Mouse (Mus musculus): ENCODE measurements around the gene Bmpr1b. TPM values are rescaled to one million over a fixed set of nuclear protein-coding genes. Genes with fewer than 3 reads are reported as not detected.
A peak's percentile ranks its signal among the peaks of the same experiment; 100 is the strongest.

Bmpr1b gene
- polyA plus RNA-seq, 1 experiment from 2014 or later = 7.2 TPM

DNA sequence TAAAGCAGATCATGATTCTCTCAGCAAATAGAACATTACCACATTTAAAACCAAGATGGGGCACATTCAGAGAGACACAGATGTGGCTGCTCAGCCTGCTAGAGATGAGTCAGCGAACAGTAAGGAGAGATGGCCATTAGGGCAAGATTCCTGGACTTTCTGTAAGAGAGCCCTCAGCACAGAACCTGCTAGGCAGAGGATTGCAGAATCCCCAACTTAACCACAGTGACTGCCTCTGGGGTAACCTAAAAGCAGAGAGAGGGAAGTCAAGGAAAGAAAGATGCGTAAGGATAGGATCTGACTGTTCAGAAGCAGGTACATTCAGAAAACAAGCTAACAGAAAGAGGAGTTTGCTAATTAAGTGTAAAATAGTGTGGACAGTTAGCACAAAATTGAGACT, 118.5 kb downstream of the Bmpr1b start:
- Histone ChIP-seq H3K9me3 (replicated peaks) (no peaks in the 10 kb centered on the region), H3K27ac (no peak overlapping the region), H3K36me3 (no peaks in the 10 kb centered on the region), H3K4me3 (no peak overlapping the region), H3K4me1 (no peaks in the 10 kb centered on the region), H3K27me3 (ENCODE audit: low read depth, poor library complexity, severe bottlenecking) (no peaks in the 10 kb centered on the region; the same call in 1 of the 2 replicates)
- DNase-seq (ENCODE audit: low spot score) = no peak
- WGBS = 92% methylated on average over 2 of the region's 2 CpGs

DNA sequence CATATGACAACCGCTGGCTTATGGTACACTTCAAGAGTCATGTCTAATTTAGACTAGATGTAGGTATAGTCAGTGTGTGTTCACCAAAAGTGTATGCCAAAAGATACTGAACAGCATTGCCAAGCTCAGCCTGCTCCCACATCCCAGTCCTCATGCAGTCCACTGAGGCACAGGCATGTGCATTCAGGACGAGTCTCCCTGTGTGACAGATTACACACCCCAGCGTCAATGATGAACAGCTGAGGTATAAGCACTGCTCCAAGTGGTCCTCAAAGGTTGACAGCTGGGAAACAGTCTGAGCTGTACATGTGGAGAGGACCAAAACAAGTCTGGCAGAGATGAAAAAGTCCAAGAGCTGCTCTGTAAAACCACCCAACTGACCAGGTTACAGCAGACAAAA, 119.6 kb downstream of the Bmpr1b start:
- no peak overlapping the region for H3K4me3 ChIP-seq
- WGBS = 91% methylated on average over 3 of the region's 3 CpGs
- H3K36me3 ChIP-seq = no peaks in the 10 kb centered on the region
- H3K4me1 ChIP-seq = no peaks in the 10 kb centered on the region
- no peak overlapping the region for H3K27ac ChIP-seq
- H3K9me3 ChIP-seq (replicated peaks) = no peaks in the 10 kb centered on the region
- no peaks in the 10 kb centered on the region; the same call in 1 of the 2 replicates for H3K27me3 ChIP-seq (ENCODE audit: low read depth, poor library complexity, severe bottlenecking)
- DNase-seq (ENCODE audit: low spot score) = no peak

DNA sequence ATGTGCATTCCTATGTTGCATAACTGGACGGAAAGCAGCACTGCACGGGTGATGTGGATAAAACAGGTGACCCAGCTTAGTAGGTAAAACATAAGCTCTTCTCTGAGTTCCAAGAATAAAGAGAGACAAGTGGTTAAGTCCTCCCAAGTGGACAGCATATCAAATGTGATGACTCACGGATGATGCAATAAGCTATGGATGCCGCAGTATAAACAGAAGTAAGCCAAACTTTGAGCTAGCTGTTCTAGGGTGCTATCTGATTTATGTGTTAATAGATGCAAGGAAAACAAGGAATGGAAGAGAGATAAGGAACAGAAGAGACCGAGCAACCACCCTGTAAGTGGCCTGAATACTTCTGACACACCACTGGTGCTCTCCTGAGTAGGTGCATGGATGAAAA, 120.1 kb downstream of the Bmpr1b start:
- H3K27ac ChIP-seq = no peak overlapping the region

DNA sequence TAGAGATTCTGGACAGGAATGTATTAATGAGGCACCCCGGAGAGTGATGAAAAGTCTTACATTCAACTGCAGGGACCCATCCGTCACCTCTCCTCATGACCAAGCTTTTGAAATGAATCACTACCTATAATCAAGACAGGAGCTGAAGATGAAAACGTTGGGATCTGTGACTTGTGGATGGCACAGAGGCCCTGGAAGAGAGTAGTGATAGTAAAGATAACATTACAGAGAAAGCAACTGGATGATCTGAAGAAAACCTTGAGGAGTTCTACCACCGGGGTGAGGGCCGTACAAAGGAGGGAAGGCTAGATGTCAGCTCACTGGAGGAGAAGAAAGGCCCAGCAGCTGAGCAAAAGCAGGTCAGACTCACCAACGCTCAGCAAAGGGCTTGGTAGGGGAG, 120.7 kb downstream of the Bmpr1b start:
- H3K4me1 ChIP-seq = no peaks in the 10 kb centered on the region
- H3K36me3 ChIP-seq = no peaks in the 10 kb centered on the region
- WGBS = 78% methylated on average over 6 of the region's 6 CpGs
- no peaks in the 10 kb centered on the region; the same call in 1 of the 2 replicates for H3K27me3 ChIP-seq (ENCODE audit: low read depth, poor library complexity, severe bottlenecking)
- no peak overlapping the region for H3K4me3 ChIP-seq
- no peaks in the 10 kb centered on the region for H3K9me3 ChIP-seq (replicated peaks)
- no peak for DNase-seq (ENCODE audit: low spot score)
- no peak overlapping the region for H3K27ac ChIP-seq

More for the DNA sequence above, 120.1 kb downstream of the Bmpr1b start:
- no peaks in the 10 kb centered on the region; the same call in 1 of the 2 replicates for H3K27me3 ChIP-seq (ENCODE audit: low read depth, poor library complexity, severe bottlenecking)
- no peak for DNase-seq (ENCODE audit: low spot score)
- no peaks in the 10 kb centered on the region for H3K36me3 ChIP-seq
- no peak overlapping the region for H3K4me3 ChIP-seq
- 92% methylated on average over 5 of the region's 5 CpGs for WGBS
- no peaks in the 10 kb centered on the region for H3K9me3 ChIP-seq (replicated peaks)
- H3K4me1 ChIP-seq = no peaks in the 10 kb centered on the region

DNA sequence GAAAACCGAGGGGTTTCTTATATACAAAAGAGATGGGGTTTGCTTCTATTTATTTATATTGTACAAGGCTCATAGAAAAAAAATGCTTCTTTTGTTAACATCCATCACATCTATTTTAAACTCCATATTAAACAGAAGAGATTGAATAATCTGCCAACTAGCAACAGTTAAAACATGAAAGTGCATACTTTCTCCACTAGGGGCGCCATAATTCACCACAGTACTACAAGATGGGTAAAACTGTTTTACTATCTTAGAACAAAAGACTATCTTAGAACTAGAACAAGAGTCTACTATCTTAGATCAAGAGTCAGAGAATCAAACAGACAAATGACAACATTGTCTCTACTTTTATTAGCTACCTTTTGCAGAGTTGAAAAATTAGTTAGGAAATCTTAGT, 125.8 kb downstream of the Bmpr1b start:
- H3K9me3 ChIP-seq (replicated peaks) = no peaks in the 10 kb centered on the region
- no peaks in the 10 kb centered on the region; the same call in 1 of the 2 replicates for H3K27me3 ChIP-seq (ENCODE audit: low read depth, poor library complexity, severe bottlenecking)
- no peak overlapping the region for H3K4me3 ChIP-seq
- no peak overlapping the region for H3K27ac ChIP-seq
- 49% methylated on average over 2 of the region's 2 CpGs for WGBS
- H3K4me1 ChIP-seq = no peaks in the 10 kb centered on the region
- no peak for DNase-seq (ENCODE audit: low spot score)
- H3K36me3 ChIP-seq = no peaks in the 10 kb centered on the region

DNA sequence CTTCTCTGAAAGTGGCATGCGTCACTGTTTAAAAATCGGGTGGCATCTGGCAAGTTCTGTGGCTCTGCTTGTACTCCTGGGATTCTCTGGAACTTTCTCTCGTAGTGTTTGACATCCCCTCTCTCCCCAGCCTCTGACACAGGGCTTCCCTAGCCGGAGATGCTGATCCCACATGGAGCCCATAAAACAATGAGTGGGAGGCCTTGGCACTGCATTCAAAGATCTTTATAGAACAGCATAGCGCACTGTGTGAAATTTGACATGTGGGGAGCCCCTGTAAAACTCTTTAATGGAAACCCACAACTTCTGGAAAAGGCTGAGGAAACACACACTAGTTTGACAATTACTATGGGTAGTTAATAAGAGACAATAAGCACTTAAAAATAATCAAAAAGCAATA, 126.2 kb downstream of the Bmpr1b start:
- no peak overlapping the region for H3K4me3 ChIP-seq
- no peaks in the 10 kb centered on the region for H3K4me1 ChIP-seq
- 91% methylated on average over 5 of the region's 5 CpGs for WGBS
- DNase-seq (ENCODE audit: low spot score) = no peak
- no peaks in the 10 kb centered on the region; the same call in 1 of the 2 replicates for H3K27me3 ChIP-seq (ENCODE audit: low read depth, poor library complexity, severe bottlenecking)
- no peak overlapping the region for H3K27ac ChIP-seq
- no peaks in the 10 kb centered on the region for H3K36me3 ChIP-seq
- H3K9me3 ChIP-seq (replicated peaks) = no peaks in the 10 kb centered on the region

DNA sequence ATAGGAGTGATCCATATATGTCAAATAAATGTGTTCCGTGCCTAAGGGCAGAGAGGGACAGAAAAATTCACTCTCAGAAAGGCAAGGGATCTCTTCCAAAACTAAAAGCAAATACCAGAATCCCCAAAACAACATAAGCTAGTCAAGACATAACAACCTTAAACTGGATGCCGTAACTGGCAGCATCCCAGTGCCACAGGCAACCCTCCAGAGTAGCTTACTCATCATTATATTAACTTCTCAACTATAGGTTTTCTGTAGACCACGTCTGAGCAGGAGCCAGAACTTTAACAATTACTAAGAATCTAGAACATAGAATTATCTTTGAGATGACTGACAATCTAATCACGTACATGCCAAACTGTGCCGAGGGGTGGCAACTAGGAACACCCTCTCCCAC, 128.9 kb downstream of the Bmpr1b start:
- 86% methylated on average over 5 of the region's 5 CpGs for WGBS
- Histone ChIP-seq H3K4me1 (peaks cover 4% of the 10 kb centered on the region; the same call in 1 of the 2 replicates), H3K9me3 (replicated peaks) (no peaks in the 10 kb centered on the region), H3K36me3 (no peaks in the 10 kb centered on the region), H3K4me3 (no peak overlapping the region), H3K27ac (no peak overlapping the region), H3K27me3 (ENCODE audit: low read depth, poor library complexity, severe bottlenecking) (no peaks in the 10 kb centered on the region)
- no peak for DNase-seq (ENCODE audit: low spot score)

DNA sequence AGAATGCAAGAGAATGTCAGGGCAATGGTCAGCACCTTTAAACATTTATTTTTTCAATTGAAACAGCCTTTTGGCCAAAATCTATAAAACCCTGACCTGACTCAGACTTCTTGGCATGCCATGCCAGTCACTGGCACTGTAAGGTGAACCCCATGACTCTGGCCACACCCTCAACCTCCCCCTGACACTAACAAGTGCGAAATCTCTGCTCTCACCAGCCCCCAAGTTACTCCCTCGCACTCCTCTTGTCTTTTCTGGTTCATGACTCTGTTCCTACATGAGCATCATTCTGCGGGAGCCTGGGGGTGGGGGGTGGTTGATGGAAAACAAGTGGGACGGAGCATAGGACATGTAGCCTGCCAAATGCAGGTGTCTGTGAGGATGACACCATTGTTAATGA, 135.1 kb downstream of the Bmpr1b start:
- H3K27ac ChIP-seq = peak overlapping the region; percentile 48; the same call in 1 of the 2 replicates

DNA sequence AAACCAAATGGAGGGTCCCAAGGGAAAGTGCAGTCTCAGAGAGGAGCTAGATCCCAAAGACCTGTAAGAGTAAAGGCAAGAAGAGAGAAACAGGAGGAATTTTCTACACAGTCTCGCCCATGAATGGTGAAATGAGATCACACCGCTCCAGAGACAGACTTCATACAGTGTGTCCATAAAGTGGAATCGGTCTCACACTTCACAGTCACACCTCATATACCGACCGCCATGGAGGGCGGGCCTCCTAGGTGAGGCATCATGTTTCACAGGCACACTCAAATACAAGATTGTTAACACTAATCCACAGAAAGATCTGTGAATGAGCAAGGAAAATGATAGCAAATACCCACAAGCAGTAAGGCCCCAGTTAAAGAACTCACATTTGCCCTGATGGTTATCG, 149.5 kb downstream of the Bmpr1b start:
- no peak for DNase-seq (ENCODE audit: low spot score)
- WGBS = 63% methylated on average over 7 of the region's 7 CpGs
- H3K4me1 ChIP-seq = peaks cover 10% of the 10 kb centered on the region

More for the DNA sequence above, 135.1 kb downstream of the Bmpr1b start:
- no peak for DNase-seq (ENCODE audit: low spot score)
- Histone ChIP-seq H3K36me3 (no peaks in the 10 kb centered on the region), H3K4me1 (peaks cover 22% of the 10 kb centered on the region), H3K4me3 (no peak overlapping the region), H3K27me3 (ENCODE audit: low read depth, poor library complexity, severe bottlenecking) (no peaks in the 10 kb centered on the region), H3K9me3 (replicated peaks) (no peaks in the 10 kb centered on the region)
- 66% methylated on average over 4 of the region's 4 CpGs for WGBS

DNA sequence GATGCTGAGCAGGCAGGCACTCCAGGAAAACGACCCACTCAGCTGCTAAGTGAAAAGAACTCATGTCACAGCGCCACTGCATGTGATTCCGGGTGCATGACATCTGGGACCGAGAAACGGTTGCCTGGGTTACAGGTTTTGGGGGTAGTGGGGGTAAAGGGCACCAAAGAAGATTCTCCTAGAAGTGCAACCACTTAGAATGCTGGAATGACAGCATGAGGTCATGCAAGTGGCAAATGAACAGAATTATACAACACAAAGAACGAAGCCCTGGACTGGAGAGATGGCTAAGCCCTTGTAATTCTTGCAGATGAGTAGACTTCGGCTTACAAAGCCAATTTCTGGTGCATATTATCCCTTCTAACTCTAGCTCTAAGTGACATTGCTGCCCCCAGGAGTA, 184.7 kb downstream of the Bmpr1b start:
- Histone ChIP-seq H3K27ac (no peak overlapping the region), H3K36me3 (no peaks in the 10 kb centered on the region), H3K4me3 (no peak overlapping the region), H3K4me1 (peaks cover 4% of the 10 kb centered on the region; the same call in 1 of the 2 replicates), H3K9me3 (replicated peaks) (no peaks in the 10 kb centered on the region), H3K27me3 (ENCODE audit: low read depth, poor library complexity, severe bottlenecking) (no peaks in the 10 kb centered on the region)
- WGBS = 79% methylated on average over 7 of the region's 7 CpGs
- DNase-seq (ENCODE audit: low spot score) = no peak

More for the DNA sequence above, 149.5 kb downstream of the Bmpr1b start:
- H3K27ac ChIP-seq = no peak overlapping the region
- no peaks in the 10 kb centered on the region for H3K9me3 ChIP-seq (replicated peaks)
- no peak overlapping the region for H3K4me3 ChIP-seq
- peaks cover 4% of the 10 kb centered on the region; the same call in 1 of the 2 replicates for H3K27me3 ChIP-seq (ENCODE audit: low read depth, poor library complexity, severe bottlenecking)
- no peaks in the 10 kb centered on the region for H3K36me3 ChIP-seq

DNA sequence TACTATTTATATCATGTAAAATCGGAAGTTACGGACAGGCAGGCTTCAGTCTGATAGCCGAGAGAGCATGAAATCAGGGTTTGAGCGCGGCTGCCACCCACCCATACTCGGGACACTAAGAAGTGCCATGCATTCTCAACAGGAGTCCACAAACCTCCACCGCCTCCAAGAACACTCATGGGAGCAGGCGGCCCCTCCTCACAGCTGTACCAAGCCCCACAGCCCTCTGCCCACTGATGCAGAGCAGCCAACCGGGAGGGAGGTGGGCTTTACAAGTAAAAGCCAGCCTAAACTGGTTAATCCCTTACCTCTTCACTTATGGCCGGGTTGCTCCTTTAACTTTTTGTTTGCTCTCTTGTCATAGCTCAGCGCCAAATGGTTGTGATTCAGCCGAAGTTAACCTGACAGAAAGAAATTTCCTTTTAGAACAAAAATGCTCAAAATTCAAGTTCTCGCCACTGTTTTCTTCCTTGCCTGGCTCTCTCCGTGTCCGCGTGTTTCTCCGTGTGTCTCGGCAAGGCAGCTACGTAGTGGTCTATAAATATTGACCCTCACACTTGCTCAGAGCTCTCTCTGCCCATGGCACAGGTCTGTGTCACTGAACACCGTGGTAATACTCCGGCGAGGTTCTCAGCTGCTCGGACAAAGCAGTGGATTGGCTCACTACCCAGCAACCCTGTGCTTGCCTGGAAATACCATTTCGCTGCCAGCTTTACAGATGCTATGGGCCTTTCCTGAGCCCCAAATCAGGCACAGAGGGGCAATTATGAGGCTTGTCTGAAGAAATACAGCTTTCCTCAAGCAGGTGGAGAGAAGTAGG, 187.4 kb downstream of the Bmpr1b start:
- no peaks in the 10 kb centered on the region for H3K9me3 ChIP-seq (replicated peaks)
- H3K4me3 ChIP-seq = no peak overlapping the region
- H3K27ac ChIP-seq = no peak overlapping the region
- DNase-seq (ENCODE audit: low spot score) = no peak
- peaks cover 8% of the 10 kb centered on the region; the same call in 1 of the 2 replicates for H3K4me1 ChIP-seq
- H3K27me3 ChIP-seq (ENCODE audit: low read depth, poor library complexity, severe bottlenecking) = no peaks in the 10 kb centered on the region
- WGBS = 88% methylated on average over 24 of the region's 24 CpGs
- no peaks in the 10 kb centered on the region for H3K36me3 ChIP-seq

DNA sequence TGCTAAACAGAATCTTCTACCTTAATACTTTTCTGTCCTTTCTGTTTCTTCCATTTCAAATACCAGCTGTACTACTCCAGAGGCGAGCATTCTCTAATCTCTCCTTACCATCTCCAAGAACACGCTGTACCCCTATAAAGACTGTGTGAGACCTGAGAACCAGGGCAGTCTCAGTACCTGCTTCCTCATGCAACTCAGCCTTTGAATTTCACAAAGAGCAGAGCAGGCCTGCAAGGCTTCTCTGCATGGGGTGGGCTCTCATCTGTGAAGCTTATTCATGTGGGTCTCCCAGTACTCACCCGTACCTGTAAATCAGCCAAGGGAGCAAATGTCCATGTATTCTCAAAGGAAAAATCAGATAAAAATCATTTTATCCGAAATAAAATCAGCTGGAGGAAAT, 203.0 kb downstream of the Bmpr1b start:
- Histone ChIP-seq H3K4me1 (0 out of 2 replicates have a peak, but pooled peaks cover 7% of the 10 kb centered on the region), H3K36me3 (no peaks in the 10 kb centered on the region), H3K27ac (no peak overlapping the region), H3K27me3 (ENCODE audit: low read depth, poor library complexity, severe bottlenecking) (no peaks in the 10 kb centered on the region), H3K9me3 (replicated peaks) (no peaks in the 10 kb centered on the region), H3K4me3 (no peak overlapping the region)
- DNase-seq (ENCODE audit: low spot score) = no peak
- 60% methylated on average over 4 of the region's 4 CpGs for WGBS

DNA sequence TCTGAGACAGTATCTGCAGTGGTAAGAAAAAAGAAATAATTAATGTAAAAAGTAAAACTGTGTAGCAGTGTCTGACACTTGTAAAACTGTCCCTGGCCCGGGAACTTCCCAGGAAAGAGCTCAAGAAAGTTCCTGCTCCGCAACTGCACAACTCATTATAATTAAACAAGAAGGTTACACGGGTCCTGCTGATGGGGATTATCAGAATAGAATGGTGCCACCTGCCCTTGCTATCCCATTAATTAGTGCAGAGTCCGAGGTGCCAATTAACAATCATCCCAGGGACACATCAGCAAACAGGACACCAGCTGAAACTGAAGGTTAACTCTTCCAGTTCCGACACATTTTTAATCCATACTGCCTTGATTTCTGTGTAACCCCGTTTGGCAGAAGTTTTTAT, 216.3 kb downstream of the Bmpr1b start:
- no peak for DNase-seq (ENCODE audit: low spot score)
- Histone ChIP-seq H3K4me1 (peaks cover 13% of the 10 kb centered on the region), H3K27me3 (ENCODE audit: low read depth, poor library complexity, severe bottlenecking) (no peaks in the 10 kb centered on the region), H3K27ac (no peak overlapping the region), H3K9me3 (replicated peaks) (no peaks in the 10 kb centered on the region), H3K4me3 (no peak overlapping the region), H3K36me3 (no peaks in the 10 kb centered on the region)
- WGBS = 52% methylated on average over 6 of the region's 6 CpGs

Data from limb, embryonic 10.5 days (tissue).